Mouse (Mus musculus) heart, embryonic 14.5 days (tissue): ENCODE measurements around the gene Lrrc40. TPM values are rescaled to one million over a fixed set of nuclear protein-coding genes. Genes with fewer than 3 reads are reported as not detected.
A peak's percentile ranks its signal among the peaks of the same experiment; 100 is the strongest.

Source experiments
- ATAC-seq: fragments of 200-750 bp; cut with Nextera tagmentation; 2 replicates; pipeline ENCODE4 v1.8.0; 2017; ENCODE audit warnings: low read depth, moderate TSS enrichment; ENCODE audit not compliant: insufficient number of reproducible peaks, insufficient read depth, low FRiP score
- H3K27ac ChIP-seq, 2 experiments: fragments of 200-500 bp in 1 of 2; fragments of 300-500 bp in 1 of 2; sonication (generic) in 1 of 2; replicated peaks in 1 of 2; 2 replicates each; pipeline ENCODE4 v1.5.1; 2012 to 2014; ENCODE audit warnings: low read depth in 2 of 2, low read length in 2 of 2, control low read depth in 1 of 2, mild to moderate bottlenecking in 1 of 2, mixed read lengths in 1 of 2; ENCODE audit not compliant: control insufficient read depth in 1 of 2, insufficient read depth in 1 of 2
- H3K27me3 ChIP-seq: fragments of 300-500 bp; sonication (generic); 2 replicates; pipeline ENCODE4 v1.6.1; 2014; ENCODE audit warnings: mild to moderate bottlenecking, low read length, control low read depth; ENCODE audit not compliant: control insufficient read depth, insufficient read depth
- H3K36me3 ChIP-seq: fragments of 300-500 bp; sonication (generic); 2 replicates; pipeline ENCODE4 v1.6.1; 2014; ENCODE audit warnings: mild to moderate bottlenecking, control low read depth, low read length, mixed read lengths; ENCODE audit not compliant: control insufficient read depth, insufficient read depth
- H3K4me1 ChIP-seq, 2 experiments: fragments of 200-500 bp in 1 of 2; fragments of 300-500 bp in 1 of 2; sonication (generic) in 1 of 2; 2 replicates each; pipeline ENCODE4 v1.6.1; 2012 to 2014; ENCODE audit warnings: low read length in 2 of 2, control low read depth in 1 of 2, mixed read lengths in 1 of 2; ENCODE audit not compliant: control insufficient read depth in 2 of 2, insufficient read depth in 2 of 2
- H3K4me2 ChIP-seq: fragments of 300-500 bp; sonication (generic); 2 replicates; pipeline ENCODE4 v1.6.1; 2014; ENCODE audit warnings: mild to moderate bottlenecking, low read length
- H3K4me3 ChIP-seq, 2 experiments: fragments of 200-500 bp in 1 of 2; fragments of 300-500 bp in 1 of 2; sonication (generic) in 1 of 2; 2 replicates each; pipeline ENCODE4 v1.5.1; 2012 to 2014; ENCODE audit warnings: low read length in 2 of 2, mild to moderate bottlenecking in 2 of 2, control low read depth in 1 of 2, low read depth in 1 of 2, moderate library complexity in 1 of 2; ENCODE audit not compliant: control insufficient read depth in 1 of 2, insufficient read depth in 1 of 2
- H3K9ac ChIP-seq: fragments of 300-500 bp; sonication (generic); 2 replicates; pipeline ENCODE4 v1.6.1; 2014; ENCODE audit warnings: mild to moderate bottlenecking, low read length
- H3K9me3 ChIP-seq: fragments of 300-500 bp; sonication (generic); 2 replicates; pipeline ENCODE4 v1.6.1; 2016; ENCODE audit warnings: low read length, control low read depth; ENCODE audit not compliant: control insufficient read depth
- WGBS: fragments of 180-500 bp; shearing (Covaris S2); extraction: QIAGEN DNeasy Blood & Tissue Kit; methylation state at CpG from one replicate; pipeline ENCODE4 v1.1.7; 2014; 5-methylcytosine and 5-hydroxymethylcytosine counted together
- polyA plus RNA-seq: library from polyadenylated mRNA; unstranded; fragments of >200 nt; fragmentation: Nextera tagmentation; extraction: Ambion mirVana; gene quantifications from 2 replicates; pipeline ENCODE4 v1.2.1, GENCODE M21; 2014

Lrrc40 gene
- polyA plus RNA-seq, 1 experiment from 2014 or later = 41.5 TPM

DNA sequence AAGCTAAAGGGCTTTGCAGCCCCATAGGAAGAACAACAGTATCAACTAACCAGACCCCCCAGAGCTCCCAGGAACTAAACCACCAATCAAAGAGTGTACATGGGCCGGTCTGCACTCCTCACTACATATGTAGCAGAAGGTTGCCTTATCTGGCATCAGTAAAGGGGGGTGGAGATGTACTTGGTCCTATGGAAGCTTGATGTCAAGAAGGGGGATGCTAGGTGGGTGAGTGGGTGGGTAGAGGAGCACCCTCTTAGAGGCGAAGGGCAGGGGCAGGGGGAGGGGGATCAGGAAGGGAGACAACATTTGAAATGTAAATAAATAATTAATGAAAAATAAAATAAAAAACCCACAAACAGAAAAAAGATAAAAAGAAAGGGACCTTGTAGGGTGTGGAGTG lies 28.8 kb downstream of the Lrrc40 start:
- Histone ChIP-seq H3K36me3 (peaks cover 37% of the 10 kb centered on the region), H3K27ac (no peak overlapping the region), H3K4me3 (no peak overlapping the region), H3K27me3 (no peaks in the 10 kb centered on the region), H3K9me3 (no peaks in the 10 kb centered on the region), H3K9ac (no peak overlapping the region), H3K4me1 (peaks cover 0 to 4% of the 10 kb centered on the region in 2 experiments; a peak in 2 of 4 replicates), H3K4me2 (no peak overlapping the region)
- no peak for ATAC-seq
- 89% methylated on average over 2 of the region's 2 CpGs for WGBS

- Histone ChIP-seq H3K4me3 (no peak overlapping the region), H3K4me1 (peaks cover 0 to 4% of the 10 kb centered on the region in 2 experiments; a peak in 2 of 4 replicates), H3K9me3 (no peaks in the 10 kb centered on the region), H3K36me3 (peaks cover 23% of the 10 kb centered on the region), H3K9ac (no peak overlapping the region), H3K27me3 (no peaks in the 10 kb centered on the region), H3K4me2 (no peak overlapping the region), H3K27ac (no peak overlapping the region)
- 79% methylated on average over 7 of the region's 7 CpGs for WGBS
- no peak for ATAC-seq
Observed at GRCm38 (mm10) chr3:158067916-158068315, 31.5 kb downstream of the Lrrc40 start.

DNA sequence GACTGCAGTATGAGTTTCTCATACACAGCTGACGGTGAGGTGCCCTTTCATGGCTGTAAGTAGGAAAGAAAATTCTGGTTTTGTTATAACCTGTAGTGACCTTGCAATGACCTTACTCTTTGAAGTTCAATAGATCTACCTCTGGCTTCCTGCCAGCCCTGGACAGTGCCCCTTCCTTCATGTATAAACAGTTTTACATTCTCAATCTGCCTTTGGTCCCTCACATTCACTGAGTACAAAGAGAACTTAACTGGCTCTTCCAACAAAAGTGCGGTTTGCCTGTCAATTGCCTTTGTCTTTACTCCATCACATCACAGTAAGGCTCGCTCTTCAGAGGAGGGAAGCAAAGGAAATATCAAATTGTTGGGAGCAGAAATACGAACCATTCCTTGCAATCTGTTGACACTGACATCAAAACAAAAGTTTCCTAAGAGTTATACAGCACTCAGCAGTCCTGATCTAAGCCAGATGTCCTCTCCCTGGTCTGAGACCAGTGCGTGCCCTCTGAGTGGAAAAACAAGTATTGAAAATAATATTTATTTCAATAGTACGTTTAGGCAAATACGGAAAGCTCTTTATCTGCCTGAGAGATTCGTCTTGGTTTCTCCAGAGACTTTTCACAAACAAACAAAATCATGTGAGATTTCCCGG lies 32.3 kb downstream of the Lrrc40 start:
- Histone ChIP-seq H3K27me3 (no peaks in the 10 kb centered on the region), H3K4me1 (peaks cover 0 to 4% of the 10 kb centered on the region in 2 experiments; a peak in 2 of 4 replicates), H3K4me2 (no peak overlapping the region), H3K9me3 (no peaks in the 10 kb centered on the region), H3K4me3 (no peak overlapping the region), H3K9ac (no peak overlapping the region), H3K36me3 (peaks cover 18% of the 10 kb centered on the region), H3K27ac (peak overlapping the region in 1 of 2 experiments; percentile 27; a peak in 1 of 4 replicates)
- no peak for ATAC-seq
- WGBS = 58% methylated on average over 9 of the region's 9 CpGs

- Histone ChIP-seq H3K36me3 (no peaks in the 10 kb centered on the region), H3K27me3 (no peaks in the 10 kb centered on the region), H3K4me3 (no peak overlapping the region), H3K9ac (no peak overlapping the region), H3K27ac (no peak overlapping the region), H3K9me3 (no peaks in the 10 kb centered on the region), H3K4me1 (no peaks in the 10 kb centered on the region), H3K4me2 (no peak overlapping the region)
- no peak for ATAC-seq
- WGBS = 53% methylated on average over 2 of the region's 2 CpGs
Observed at GRCm38 (mm10) chr3:158075004-158075403, 38.5 kb downstream of the Lrrc40 start.

DNA sequence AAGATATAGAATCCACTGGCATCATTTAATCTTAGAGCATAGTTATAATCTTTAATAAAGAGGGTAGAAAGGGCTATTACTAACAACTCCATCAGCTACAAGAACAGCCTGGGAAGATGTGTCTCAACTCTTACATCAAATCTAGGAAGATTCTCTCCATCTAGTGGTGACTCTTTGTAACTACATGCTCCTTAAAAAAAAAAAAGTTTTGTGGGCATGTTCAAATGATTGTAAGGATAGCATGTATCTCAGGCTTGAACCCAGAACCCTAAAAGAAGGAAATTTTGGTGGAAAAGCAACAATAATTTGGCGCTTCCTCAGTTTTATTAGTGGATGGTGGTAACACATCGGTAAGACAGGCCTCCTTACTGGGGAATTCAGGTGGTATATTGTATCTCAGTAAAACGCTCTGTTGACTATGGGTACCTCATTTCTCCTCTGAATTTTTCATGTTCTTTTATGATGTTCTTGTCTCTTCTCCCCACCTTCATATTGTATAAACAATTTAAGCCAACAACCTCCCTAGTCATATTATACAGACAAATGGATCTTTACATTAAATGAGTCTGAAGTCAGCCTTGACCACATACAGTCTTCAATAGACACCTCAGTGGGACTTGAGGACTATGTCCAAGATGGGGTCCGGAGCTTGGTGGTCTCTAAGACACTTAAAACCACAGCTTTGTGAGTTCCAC lies 40.4 kb downstream of the Lrrc40 start:
- H3K4me2 ChIP-seq = no peak overlapping the region
- no peak overlapping the region for H3K4me3 ChIP-seq
- WGBS = 41% methylated on average over 4 of the region's 4 CpGs

DNA sequence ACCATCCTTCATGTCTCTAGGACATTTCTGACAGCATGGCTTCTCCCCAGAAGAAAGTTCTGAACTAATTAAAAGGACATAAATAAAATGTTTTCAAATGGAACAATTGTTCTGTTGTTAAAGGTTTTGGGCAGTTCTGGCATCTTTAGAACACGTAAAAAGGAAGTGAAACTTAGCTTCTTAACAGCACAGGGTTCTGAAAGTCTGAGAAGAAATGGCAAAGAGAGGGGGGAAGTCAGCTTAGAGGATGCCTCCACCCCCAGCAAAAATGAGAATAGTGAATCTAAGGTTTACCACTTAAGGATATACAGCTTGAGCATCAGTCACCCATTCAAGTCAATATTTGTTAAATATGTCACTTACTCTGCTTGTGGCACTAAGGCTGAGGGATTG lies 40.9 kb downstream of the Lrrc40 start:
- no peak overlapping the region for H3K27ac ChIP-seq
- no peak overlapping the region for H3K4me3 ChIP-seq
- no peaks in the 10 kb centered on the region for H3K36me3 ChIP-seq
- no peaks in the 10 kb centered on the region for H3K9me3 ChIP-seq
- ATAC-seq = no peak
- H3K9ac ChIP-seq = no peak overlapping the region
- WGBS = 45% methylated on average over 1 of the region's 1 CpGs
- no peak overlapping the region for H3K4me2 ChIP-seq
- no peaks in the 10 kb centered on the region for H3K27me3 ChIP-seq
- no peaks in the 10 kb centered on the region for H3K4me1 ChIP-seq

More for the DNA sequence above, 40.4 kb downstream of the Lrrc40 start:
- no peaks in the 10 kb centered on the region for H3K27me3 ChIP-seq
- no peaks in the 10 kb centered on the region for H3K9me3 ChIP-seq
- no peaks in the 10 kb centered on the region for H3K36me3 ChIP-seq
- no peaks in the 10 kb centered on the region for H3K4me1 ChIP-seq
- H3K9ac ChIP-seq = no peak overlapping the region
- ATAC-seq = no peak
- H3K27ac ChIP-seq = no peak overlapping the region

DNA sequence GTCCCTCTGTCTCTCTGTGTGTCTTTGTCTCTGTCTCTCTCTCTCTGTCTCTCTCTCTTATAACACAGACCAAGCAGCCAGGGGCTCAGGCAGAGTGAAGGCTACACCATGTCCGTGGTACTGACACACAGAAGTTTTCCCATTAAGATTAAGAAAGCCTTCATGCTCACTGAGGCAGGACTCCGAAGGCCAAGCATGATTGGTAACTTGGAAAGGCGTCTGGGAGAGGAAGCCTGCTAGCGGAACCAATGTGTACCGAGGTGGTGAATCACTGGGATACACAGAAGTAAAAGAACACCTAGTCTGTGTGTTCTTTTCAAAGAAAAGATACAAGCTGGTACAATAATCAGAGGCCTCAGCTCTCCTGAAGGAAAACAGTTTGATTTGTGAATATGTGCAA lies 41.4 kb downstream of the Lrrc40 start:
- no peak for ATAC-seq
- Histone ChIP-seq H3K36me3 (no peaks in the 10 kb centered on the region), H3K9me3 (no peaks in the 10 kb centered on the region), H3K9ac (no peak overlapping the region), H3K4me1 (no peaks in the 10 kb centered on the region), H3K4me3 (no peak overlapping the region), H3K27me3 (no peaks in the 10 kb centered on the region), H3K4me2 (no peak overlapping the region), H3K27ac (no peak overlapping the region)
- 66% methylated on average over 5 of the region's 5 CpGs for whole genome bisulfite sequencing
